Mouse (Mus musculus): ENCODE measurements around the gene Mdm4. TPM values are rescaled to one million over a fixed set of nuclear protein-coding genes. Genes with fewer than 3 reads are reported as not detected.

The Mdm4 gene
- total RNA-seq, 4 experiments from 2014 or later, result 58.6 to 172 (median 91.8) TPM

DNA sequence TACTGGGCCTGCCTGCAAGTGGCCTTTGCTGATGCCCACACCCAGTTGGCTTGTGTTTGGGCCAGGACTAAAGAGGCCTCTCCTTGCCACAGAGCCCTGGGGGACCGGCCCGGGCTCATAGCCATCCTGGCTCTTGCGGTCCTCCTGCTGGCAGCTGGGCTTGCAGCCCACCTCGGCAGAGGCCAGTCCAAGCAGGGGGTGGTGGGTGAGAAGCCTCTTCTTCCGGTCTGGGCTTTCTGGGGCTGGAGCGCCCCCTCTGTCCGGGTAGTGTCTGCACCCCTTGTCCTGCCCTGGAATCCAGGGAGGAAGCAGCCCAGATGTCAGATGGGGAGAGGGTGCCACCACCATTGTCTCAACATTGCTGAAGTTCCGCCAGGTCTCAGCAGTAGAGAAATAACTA lies 91.4 kb downstream of the Mdm4 start:
- DNase-seq, result no peak

DNA sequence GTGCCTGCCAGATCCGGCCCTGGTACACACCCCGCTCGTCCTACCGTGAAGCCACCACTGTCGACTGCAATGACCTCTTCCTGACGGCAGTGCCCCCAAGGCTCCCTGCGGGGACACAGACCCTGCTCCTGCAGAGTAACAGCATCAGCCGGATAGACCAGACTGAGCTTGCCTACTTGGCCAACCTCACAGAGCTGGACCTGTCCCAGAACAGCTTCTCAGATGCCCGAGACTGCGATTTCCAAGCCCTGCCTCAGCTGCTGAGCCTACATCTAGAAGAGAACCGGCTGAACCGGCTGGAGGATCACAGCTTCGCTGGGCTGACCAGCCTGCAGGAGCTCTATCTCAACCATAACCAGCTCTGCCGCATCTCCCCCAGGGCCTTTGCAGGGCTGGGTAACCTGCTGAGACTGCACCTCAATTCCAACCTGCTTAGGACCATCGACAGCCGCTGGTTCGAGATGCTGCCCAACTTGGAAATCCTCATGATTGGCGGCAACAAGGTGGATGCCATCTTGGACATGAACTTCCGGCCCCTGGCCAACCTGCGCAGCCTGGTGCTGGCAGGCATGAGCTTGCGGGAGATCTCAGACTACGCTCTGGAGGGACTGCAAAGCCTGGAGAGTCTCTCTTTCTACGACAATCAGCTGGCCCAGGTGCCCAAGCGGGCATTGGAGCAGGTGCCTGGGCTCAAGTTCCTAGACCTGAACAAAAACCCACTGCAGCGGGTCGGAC lies 92.9 kb downstream of the Mdm4 start:
- DNase-seq, result no peak

DNA sequence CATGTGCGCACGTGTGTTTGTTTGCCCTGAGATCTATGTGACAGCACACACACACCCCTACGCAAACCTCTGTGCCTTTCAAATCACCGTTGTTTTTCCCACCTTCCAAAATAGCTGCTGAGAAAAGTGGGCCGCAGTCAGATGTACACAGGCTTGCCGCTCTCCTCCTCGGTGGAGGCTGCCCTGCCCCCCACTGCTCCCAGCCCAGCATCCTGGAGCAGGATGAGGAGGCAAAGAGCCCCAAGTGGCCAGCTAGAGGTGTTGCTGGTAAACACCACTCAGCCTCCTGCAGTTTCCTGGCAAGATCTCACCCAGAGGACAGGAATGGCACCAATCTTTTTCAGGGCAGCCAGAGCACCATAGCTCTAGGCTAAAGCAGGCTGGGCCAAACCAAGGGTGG lies 95.5 kb downstream of the Mdm4 start:
- DNase-seq, result no peak

DNA sequence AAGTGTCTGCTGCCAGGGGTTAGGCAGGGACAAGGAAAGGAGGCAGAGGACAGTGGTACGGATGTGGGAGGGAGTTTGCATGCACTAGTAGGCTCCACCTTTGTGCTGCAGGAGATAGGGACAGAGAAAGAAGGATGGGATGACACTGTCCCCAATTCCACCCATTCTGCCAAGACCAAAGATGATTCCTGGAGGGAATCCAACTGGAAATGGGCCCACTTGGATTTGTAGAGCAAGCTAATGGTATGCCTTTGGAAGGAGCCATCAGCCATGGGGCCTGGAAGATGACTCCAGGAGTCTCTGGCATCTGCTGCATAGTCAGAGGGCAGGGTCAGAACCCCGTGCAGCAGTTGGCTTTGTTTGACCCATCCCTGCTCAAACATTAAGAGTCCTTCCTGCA lies 97.9 kb downstream of the Mdm4 start:
- no peak for DNase-seq

DNA sequence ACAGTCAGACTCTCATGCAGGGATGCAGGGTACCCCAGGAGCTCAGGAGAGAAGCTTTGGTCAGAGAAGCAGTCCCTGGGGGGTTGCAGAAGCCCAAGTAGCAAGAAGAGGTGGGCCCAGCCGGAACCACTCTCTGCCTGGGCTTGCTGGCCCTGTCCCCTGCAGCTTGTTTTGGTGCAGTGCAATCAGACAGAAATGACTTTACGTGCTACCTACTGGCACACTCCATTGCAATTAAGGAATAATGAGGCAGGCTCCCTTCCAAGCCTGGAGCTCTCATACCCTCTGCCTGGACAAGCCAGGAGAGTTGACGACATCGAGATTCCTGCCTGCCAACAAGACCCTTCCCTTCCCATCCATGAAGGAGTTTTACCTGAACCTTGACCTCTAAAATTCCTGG lies 100.1 kb downstream of the Mdm4 start:
- no peak for DNase-seq

DNA sequence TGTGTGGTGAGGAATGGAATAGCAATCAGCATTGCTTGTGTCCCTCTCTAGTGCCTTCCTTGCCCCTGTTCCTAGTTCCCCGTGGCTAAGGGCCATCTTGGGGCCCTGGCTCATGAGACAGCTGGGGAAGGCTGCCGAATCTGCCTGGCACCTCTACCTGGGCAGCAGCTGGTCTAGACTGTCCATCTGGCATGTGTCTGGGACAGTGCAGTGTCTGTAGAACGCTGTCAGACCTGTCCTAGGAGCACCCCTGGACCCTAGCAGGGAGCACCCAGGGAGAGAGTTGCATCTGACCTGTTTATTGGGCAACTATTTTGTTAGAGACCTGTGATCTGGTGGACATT lies 101.5 kb downstream of the Mdm4 start:
- DNase-seq, result no peak

DNA sequence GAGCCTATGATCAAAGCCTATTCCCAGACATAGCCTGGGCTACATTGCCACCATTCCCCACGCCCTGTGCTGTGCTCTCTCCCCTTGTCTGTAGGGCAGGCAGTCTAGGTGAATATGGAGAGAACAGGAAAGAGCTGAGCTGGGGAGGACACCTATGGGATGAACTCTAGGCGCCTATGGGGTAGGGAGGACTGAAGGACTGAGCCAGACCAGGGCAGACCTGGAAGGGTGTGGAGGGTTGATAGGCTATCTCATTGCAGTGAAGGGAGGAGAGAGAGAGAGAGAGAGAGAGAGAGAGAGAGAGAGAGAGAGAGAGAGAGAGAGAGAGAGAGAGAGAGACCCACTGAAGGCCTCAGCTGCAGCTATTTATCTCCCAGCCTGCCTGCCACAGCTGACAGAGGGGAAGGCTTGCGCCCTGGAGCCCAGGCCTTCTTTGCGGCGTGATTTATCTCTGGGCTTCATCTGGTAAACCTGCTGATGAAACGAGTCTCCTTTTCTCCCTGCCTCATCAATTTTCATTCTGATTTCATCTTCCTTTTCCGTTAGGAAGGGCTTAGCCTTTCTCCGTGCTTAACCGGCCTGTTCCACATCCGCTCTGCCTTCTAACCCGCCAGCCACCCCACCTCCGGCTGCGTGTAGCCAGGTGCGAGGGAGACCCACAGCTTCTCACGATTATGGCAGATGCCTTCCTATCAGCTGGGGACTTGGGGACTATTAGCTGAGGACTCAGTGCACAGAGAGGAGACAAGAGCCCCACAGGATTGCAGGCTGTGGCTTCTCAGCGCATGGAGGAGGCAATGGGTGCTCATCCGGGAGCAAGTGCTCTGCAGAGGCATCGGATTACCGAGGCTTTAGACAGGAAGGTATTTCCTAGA lies 102.1 kb downstream of the Mdm4 start:
- DNase-seq, result no peak

DNA sequence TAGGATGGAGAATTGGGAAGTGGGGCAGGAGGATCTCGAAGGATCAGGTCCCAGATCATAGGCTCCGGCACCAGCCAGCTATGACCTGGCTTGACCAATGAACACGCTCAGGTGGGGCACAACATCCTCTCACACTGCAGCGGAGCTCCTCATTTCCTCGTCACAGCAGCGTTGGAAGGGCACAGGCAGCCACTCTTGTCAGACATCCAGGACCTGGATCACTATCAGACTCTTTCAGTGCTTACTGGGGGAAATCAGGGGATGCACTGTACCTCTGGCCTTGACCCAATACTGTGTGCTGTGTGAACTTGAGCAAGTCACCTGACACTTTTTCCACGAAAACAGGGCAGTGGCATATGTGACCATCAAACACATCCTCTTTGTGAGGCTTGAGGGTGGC lies 105.1 kb downstream of the Mdm4 start:
- no peak for DNase-seq

DNA sequence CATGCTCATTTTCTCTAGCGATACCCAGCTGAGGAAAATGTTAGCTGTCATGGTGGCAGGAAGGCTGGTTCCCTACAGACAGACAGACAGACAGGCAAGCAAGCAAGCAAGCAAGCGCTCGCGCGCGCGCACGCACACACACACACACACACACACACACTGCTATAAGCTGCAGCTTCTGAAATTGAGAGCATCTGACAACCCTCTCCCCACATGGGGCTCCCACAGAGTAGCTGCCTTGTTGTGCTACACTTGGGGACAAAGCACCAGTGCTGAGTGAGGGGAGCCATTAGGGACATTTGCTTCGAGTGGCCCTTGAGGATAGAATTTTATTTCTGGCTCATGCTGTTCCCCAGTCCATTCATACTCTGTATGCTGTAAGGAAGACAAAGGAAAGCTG lies 108.1 kb downstream of the Mdm4 start:
- no peak for DNase-seq

DNA sequence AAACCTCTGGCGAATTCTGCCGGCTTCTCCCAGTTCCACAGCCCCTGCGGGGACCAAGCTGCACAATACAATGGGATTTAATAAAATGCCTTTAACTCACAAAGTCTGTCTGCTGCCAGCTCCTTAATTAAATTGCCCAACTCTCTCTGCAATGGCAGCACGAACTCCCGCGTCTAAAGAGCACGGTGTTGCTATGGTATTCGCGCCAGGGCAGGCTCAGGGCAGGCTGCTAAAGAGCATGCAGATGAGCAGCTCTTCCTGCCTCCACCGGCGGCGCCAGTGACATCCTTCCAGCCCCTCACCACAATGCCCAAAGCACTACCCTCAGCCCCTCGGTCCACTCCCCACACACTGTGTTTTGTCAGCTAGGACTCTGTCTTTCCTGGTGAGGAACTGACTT lies 109.3 kb downstream of the Mdm4 start:
- no peak for DNase-seq

DNA sequence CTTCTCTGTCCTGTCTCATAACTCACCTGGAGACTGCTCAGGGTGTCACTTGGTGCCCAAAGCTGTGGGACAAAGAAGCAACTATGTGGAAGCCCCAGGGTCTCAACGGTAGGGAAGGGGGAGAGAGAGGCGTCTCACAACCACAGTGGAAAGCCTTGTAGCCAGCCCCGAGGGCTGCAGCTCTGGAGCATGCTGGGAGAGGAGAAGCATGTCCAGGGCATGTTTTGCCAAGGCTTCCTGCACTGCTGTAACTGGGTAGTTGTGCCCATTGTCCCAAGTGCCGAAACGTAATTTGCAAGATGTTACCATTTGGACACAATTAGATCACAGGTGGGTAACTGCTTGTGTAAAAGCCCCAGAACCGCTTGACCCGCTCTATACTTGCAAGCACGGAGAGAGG lies 111.1 kb downstream of the Mdm4 start:
- no peak for DNase-seq

DNA sequence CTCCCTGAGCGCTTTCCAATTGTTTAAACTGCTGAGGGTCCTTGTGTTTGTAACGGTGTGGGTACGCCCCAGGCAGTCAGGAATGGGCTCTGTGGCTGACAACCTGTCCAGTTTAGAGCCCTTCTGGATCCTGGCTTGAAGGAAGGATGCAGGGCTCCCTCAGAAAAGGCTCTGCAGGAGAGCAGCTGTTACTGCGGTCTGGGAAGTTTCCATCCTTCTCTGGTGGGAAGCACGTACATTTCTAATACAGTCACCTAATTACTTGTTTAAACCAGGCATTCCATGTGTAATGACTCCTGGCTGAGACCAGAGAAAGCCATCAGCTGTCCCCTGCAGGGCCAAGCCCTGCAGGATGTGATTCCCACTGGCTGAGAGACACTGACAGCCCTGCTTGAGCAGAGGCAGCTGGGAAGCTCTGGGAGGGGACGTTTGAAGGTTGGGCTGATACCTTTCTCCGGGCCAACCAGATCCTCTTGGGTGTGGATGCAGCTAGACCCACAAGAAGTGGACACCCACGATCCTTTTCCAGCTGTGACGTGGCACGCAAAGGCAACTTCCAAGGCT lies 112.2 kb downstream of the Mdm4 start:
- DNase-seq, result no peak

DNA sequence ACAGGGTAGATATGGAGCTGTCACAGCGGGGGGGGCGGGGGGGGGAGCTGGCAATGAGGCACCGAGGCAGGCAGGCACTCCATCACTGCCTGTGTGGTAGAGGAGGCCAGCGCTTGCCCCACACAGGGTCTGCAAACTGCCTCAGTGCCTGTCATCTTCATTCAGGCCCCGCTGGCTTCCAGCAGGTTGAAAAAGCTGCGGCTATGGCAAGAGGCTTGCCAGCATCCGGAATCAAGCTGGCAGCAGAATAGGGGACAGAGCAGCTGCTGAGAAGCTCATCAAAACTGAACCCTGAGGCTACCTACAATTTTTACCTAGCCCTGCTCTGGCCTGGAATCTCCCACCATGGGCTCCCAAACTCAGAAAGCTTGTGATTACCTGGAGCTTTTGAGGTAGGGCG lies 112.8 kb downstream of the Mdm4 start:
- DNase-seq, result no peak

DNA sequence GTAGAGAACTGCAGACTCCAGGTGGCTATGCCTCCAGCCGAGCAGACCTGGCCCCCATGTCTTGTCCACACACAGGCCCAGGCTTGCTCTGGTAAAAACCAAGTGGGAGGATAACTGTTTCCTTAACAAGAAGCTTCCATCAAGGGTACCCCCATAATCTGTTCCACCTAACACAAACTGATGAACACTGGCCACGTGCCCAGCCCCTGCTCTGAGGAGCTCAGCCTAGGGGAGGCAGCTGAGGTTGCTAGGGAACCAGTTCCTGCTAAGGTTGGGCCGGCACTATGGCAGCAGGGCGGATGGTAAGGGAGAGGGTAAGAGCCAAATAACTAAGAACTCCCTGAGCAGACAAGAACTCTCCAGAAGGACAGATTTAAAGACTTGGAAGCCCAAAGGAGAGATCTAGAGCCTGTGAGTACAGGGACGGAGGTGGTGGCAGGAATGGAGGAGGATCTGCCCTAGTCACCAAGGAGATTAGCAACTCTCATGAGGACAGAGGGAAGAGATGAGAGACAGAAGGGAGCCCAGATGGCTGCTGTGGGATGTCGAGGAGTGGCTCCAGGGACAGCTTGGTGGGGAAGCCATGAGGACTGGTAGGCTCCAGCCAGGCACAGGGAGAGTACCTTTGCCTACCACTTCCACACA lies 114.4 kb downstream of the Mdm4 start:
- DNase-seq, result no peak

DNA sequence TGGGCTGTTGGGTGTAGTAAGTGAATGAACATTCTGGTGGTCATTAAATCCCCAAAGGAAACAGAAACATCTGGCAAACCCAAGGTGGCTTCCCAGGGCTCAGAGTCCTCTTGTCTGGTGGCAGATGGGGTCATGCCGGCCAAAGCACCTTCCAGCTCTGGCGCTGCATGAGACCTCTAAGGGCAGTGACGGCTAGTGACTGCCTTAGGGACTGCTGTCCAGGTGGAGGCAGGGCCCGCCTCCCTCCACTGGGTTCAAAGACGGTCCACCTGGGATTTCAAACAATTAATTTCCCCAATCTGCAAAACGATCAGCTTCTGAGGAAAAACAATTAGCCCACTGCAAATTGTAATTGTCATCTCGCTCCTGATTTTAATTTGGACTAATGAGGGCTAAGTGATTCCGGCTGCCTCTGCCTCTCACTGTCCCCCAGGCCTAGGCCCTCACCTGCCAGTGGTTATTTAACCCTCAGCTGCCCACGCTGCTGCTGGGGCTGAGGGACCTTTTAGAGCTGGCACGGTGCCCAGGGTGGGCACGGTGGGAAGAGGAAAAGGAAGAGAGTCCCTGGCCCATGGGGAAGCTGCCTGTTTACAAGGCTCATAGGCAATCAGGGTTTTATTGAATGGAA lies 119.8 kb downstream of the Mdm4 start:
- no peak for DNase-seq

DNA sequence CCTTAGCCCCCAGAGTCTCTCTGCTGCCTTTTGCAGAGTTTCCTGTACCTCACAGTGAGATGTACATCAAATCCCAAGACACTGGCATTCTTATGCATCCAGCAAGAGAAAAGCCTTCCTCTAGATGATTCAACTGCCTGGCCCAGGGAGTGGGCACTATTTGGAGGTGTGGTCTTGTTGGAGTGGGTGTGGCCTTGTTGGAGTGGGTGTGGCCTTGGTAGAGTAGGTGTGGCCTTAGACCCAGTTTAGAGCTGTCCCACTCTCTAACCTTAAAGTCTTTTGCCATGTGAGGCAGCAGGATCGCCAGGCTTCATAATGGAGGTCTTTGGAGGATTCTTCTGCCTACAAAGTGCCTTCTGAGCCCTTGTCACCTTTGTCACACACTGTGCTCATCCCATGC lies 120.4 kb downstream of the Mdm4 start:
- no peak for DNase-seq

Small RNA genes lying within 50 kb of the gene (microRNA-seq; reads per million reads assigned to microRNA genes)
- 0 reads per million in 2 experiments for gene Gm44300

Other genes with a start within 250 kb of the Mdm4 start
- 10 to 100 TPM; 11.3 to 35.5 (median 24.4) TPM for gene Lrrn2, start 150.3 kb downstream of the Mdm4 start, total RNA-seq (2022)
- 10 to 100 TPM in 2 of 4 experiments, 1 to 10 TPM in 2; 6.1 to 12.5 (median 8.5) TPM for gene Pik3c2b, start 15.1 kb upstream of the Mdm4 start, total RNA-seq (2022)
- 10 to 100 TPM; 67.1 to 80.6 (median 71.1) TPM for gene Ppp1r15b, start 100.6 kb upstream of the Mdm4 start, total RNA-seq (2022)
- gene Plekha6, start 133.6 kb upstream of the Mdm4 start, total RNA-seq (2022), result 10 to 100 TPM; 16.1 to 56.7 (median 33.1) TPM

All from adrenal gland, adult 8-10 months (tissue).